Mouse (Mus musculus) kidney, postnatal 36 days (tissue): ENCODE results near the gene Wfdc16.

Experiments used
- DNase-seq, 2 experiments: peaks; one replicate each; pipeline ENCODE4 v3.0.0; 2021 to 2022; ENCODE audit warnings: mixed read lengths in 2 of 2

The Wfdc16 gene

GRCm38 (mm10) chr2:164638696-164639095 lies at the start of gene Wfdc16:
Gene Wfdc16, minus strand, starts transcription at chr2:164638796.
- DNase-seq: peak in 1 of 2 experiments; percentile 18

GRCm38 (mm10) chr2:164684807-164685206 lies 46.2 kb upstream of the Wfdc16 start, which contains the start of gene Wfdc13:
Gene Wfdc13, plus strand, starts transcription at chr2:164685107.
- no peak for DNase-seq

- DNase-seq: no peak
These were observed 41.3 kb upstream of the Wfdc16 start for GRCm38 (mm10) chr2:164679906-164680305.

- peak; percentile 81 to 91 for DNase-seq
These were observed 40.4 kb upstream of the Wfdc16 start for GRCm38 (mm10) chr2:164678848-164679625.

- no peak for DNase-seq
These were observed 38.5 kb upstream of the Wfdc16 start for GRCm38 (mm10) chr2:164676916-164677685.

GRCm38 (mm10) chr2:164676103-164676502 lies 37.5 kb upstream of the Wfdc16 start:
- DNase-seq: no peak

- DNase-seq: no peak
These were observed 35.4 kb upstream of the Wfdc16 start, which contains the start of gene Wfdc11 for GRCm38 (mm10) chr2:164673987-164674386. Gene Wfdc11, minus strand, starts transcription at chr2:164674087.

GRCm38 (mm10) chr2:164670938-164671337 lies 32.3 kb upstream of the Wfdc16 start:
- no peak for DNase-seq

GRCm38 (mm10) chr2:164670261-164670660 lies 31.7 kb upstream of the Wfdc16 start:
- DNase-seq: no peak

- DNase-seq: peak; percentile 20 to 77
These were observed 26.3 kb upstream of the Wfdc16 start for GRCm38 (mm10) chr2:164664851-164665250.

GRCm38 (mm10) chr2:164656483-164656882 lies 17.9 kb upstream of the Wfdc16 start, which contains the start of gene Wfdc9:
Gene Wfdc9, minus strand, starts transcription at chr2:164656583.
- DNase-seq: no peak

GRCm38 (mm10) chr2:164655858-164656257 lies 17.3 kb upstream of the Wfdc16 start, which contains the start of gene Wfdc10:
Gene Wfdc10, plus strand, starts transcription at chr2:164656046.
- DNase-seq: peak; percentile 22 to 74

GRCm38 (mm10) chr2:164641881-164642673 lies 3.5 kb upstream of the Wfdc16 start:
- peak in 1 of 2 experiments; percentile 38 for DNase-seq

GRCm38 (mm10) chr2:164641129-164641528 lies 2.5 kb upstream of the Wfdc16 start:
- DNase-seq: peak; percentile 46 to 48

GRCm38 (mm10) chr2:164635266-164635665 lies 3.3 kb downstream of the Wfdc16 start:
- DNase-seq: no peak

GRCm38 (mm10) chr2:164621775-164622174 lies 16.8 kb downstream of the Wfdc16 start:
- DNase-seq: peak in 1 of 2 experiments; percentile 2

- DNase-seq: no peak
These were observed 19.5 kb downstream of the Wfdc16 start for GRCm38 (mm10) chr2:164619050-164619449.

GRCm38 (mm10) chr2:164615386-164615785 lies 23.2 kb downstream of the Wfdc16 start:
- no peak for DNase-seq

GRCm38 (mm10) chr2:164613471-164613870 lies 25.1 kb downstream of the Wfdc16 start, which contains the start of the genes Wfdc6b and Wfdc8:
Gene Wfdc6b, plus strand, starts transcription at chr2:164613522.
Gene Wfdc8, minus strand, starts transcription at chr2:164613626.
- peak; percentile 34 to 68 for DNase-seq

GRCm38 (mm10) chr2:164608781-164609180 lies 29.8 kb downstream of the Wfdc16 start:
- no peak for DNase-seq

- no peak for DNase-seq
These were observed 34.2 kb downstream of the Wfdc16 start for GRCm38 (mm10) chr2:164604411-164604810.

GRCm38 (mm10) chr2:164603482-164603881 lies 35.1 kb downstream of the Wfdc16 start:
- no peak for DNase-seq
